Mouse (Mus musculus) megakaryocyte, adult 5-6 weeks (primary cell): ENCODE data around the gene Nynrin. TPM values are rescaled to one million over a fixed set of nuclear protein-coding genes. Genes with fewer than 3 reads are reported as not detected.

Experiments used
- ATAC-seq: 2 replicates; pipeline ENCODE4 v1.8.0; 2016; ENCODE audit warnings: mild to moderate bottlenecking, inconsistent platforms; ENCODE audit not compliant: poor library complexity, severe bottlenecking
- total RNA-seq, 2 experiments: library from RNA; stranded (forward) in 1 of 2; stranded (reverse) in 1 of 2; fragments of 153-499, 151-499 nt in 1 of 2; fragments of 221-1000, 200-1000 nt in 1 of 2; gene quantifications; 2 replicates each; pipeline versions ENCODE4 v1.2.3 to v1.2.4; 2015 to 2017

Gene Nynrin
- total RNA-seq, 2 experiments from 2014 or later: 1.4 to 1.6 TPM

DNA sequence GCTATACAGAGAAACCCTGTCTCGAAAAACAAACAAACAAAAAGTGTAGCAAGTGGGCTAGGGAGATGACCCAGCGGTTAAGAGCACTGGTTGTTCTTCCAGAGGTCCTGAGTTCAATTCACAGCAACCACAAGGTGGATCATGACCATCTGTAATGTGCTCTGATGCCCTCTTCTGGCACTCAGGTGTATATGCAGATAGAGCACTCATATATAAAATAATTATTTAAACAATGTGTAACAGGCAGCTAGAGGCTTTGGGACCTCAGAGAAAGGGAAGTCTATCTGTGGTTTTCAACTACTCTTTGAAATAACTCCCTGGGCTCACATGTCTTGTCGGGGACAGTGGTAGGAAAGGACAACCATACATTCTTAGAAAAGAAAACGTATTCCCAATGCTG, 15.1 kb upstream of the Nynrin start:
- ATAC-seq: no peak; the same call in 1 of the 2 replicates

DNA sequence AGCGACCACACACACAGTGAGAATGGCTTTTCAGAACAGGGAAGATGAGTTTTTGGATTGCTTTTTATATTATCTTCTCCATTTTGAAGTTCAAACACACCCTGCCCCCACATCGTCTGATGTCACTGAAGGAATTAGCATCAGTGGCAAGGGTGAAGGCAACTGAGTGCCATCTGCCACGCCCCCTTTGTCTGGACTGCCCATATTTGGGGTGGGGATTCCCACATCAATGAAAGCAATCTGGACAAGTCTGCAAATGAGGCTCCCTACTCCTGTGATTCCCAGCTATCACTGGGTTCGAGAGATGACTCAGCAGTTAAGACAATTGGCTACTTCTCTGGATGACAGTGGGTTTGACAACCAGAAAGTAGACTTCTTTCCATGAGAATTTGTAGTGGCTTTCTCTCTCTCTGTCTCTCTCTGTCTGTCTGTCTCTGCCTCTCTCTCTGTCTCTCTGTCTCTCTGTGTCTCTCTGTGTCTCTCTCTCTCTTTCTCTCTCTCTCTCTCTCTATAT, 12.9 kb upstream of the Nynrin start:
- ATAC-seq: no peak

DNA sequence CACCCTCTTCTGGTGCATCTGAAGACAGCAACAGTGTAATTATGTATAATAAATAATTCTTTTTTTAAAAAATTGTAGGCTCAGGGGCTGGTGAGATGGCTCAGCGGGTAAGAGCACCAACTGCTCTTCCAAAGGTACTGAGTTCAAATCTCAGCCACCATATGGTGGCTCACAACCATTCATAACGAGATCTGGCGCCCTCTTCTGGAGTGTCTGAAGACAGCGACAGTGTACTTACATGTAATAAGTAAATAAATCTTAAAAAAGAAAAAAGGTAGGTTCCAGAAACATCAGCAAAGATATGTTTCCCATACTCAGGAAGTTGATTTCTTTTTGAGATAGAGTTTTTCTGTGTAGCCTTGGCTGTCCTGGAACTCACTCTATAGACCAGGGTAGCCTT, 11.0 kb upstream of the Nynrin start:
- no peak for ATAC-seq

DNA sequence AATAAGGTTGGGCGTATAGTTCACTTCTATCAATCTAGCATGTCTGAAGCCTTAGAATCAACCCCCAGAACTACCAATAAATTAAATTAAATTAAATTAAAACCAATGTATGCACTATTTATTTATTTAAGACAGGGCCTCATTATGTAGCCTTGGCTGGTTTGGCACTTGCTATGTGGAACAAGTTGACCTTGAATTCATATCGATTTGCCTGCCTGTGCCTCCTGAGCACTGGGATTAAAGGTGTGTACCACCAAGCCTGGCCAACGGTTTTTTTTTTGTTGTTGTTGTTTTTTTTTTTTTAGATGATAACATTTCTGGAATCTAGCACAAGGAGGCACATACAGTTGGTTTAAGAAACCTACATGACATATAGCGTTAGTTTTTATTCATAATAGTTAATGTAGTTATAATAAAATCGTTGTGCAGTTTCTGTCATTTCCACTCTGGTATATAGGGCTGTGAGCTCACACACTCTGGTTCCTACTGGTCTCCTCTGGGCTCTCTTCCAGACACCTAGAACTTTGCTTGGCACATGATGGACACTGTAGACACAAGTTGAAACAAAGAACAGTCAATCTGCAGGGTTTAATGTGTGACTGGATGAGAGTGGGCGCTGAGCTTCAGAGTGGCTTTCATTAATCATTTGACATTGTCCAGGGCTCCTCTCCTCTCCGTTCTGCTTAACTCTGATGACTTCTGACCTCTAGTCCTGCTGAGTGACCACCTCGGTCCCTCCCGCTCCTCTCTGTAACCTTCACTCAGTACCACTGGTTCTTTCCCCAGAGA, 8.1 kb upstream of the Nynrin start:
- no peak for ATAC-seq

DNA sequence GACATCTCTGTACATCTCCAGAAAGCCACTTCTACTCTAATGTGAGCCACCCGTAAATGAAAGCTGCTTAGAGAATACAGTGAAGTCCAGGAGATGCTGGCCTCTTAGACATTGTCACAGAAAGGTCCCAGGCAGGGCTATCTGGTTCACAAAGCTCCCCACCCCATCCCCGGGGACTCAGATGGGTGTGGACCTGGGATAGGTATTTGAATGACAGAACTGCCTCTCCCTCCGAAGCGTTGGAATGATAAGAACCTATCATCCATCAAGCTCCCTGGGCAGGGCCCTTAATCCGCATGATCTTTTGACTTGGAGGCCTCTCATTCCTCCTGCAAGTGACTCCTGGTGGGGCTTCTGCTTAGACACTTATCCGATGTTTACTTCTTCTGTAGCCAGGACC, 2.9 kb upstream of the Nynrin start:
- ATAC-seq: no peak

DNA sequence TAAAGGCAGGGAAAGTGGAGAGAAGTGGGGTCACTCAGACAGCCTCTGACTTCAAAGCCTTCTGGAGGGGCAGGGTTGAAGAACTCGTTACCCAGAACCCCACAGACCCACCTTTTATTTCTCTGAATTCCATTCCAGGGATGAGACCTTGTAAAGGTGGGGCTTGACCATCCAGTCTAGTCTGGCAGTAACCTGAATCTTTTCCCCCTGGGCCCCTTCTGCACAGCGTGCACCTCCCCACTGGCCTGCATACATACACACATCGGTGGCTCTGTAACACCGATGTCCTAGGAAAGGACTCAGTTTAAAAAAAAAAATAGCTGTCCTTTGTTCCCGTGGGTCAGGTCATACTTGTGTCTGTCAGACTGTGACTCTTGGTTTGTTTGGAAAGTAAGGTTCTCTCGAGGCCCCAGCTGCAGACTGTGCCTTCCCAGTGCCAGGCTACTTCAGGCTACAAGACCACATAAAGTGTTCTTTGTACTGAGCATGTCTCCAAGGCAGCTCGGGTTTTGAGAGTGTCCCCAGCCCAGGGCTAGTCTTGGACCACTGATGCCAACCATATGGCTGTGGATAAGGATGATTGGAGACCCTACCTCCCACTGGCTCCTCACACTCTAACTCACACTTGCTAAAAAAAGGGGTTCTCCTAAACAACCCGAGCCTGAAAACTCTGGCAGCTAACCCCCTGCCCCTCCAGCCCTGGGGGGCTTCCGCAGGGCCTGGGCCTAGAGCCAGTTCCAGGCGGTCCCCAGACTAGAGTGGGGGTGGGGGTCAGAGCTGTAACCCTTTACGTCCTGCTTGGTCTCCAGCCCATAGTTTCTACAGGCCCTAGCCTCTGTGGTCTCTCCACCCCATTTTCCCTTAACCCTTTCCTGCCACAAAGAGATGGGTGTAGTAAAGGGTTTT, 911 bp upstream of the Nynrin start:
- ATAC-seq: no peak

DNA sequence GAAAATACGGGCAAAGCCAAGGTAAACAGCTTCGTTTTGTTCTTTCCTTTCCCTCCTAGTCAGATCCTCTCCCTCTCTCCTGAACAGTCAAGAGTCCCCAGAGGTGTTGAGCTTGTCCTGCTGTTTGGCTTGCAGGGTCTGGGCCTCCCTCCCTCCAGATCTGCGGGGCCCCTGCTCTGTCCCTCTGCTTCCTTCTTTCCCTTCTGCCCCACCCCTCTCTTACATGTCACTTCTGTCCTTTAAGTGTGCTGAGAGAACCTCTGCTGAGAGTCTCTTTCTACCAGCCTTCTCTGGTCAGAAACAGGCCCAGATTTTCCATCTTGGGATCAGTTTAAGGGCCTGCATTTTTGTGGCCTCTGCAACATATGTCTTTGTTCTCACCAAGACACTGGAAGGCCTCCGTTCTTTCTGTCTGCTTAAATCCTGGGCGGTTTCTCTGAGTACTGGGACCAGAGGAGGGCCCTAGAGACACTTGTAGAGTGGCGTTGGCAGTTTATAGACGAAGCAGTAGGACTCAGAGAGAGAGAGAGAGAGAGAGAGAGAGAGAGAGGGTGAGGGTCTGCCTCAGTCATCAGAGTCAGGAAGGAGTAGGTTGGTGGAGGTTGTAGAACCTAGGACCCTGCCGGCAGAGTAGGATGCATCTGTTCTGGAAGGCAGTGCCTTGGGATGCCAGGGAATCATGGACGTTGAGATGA, 743 bp downstream of the Nynrin start:
- ATAC-seq: peak; percentile 82

DNA sequence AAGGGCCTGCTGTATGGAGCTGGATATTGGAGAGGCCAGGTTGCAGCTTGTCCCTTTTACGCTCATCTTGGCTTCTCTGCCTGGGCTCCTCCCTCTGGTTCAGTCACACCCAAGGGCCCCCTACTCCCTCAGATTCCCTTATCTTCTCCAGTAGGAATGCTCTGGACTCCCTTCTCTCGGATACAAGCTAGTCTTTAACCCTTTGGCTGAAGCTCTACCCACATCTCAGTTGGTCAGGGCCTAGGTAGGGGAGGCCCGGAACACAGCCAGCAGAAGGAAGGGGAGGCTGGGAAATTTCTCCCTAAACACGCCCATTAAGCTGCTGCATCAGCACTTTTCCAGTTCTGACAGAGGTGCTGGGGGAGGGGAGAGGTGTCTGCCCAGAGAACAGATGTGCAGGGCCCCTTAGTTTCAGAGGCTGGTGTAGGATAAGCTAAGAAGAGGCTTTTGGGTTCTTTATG, 1.3 kb downstream of the Nynrin start:
- no peak for ATAC-seq

DNA sequence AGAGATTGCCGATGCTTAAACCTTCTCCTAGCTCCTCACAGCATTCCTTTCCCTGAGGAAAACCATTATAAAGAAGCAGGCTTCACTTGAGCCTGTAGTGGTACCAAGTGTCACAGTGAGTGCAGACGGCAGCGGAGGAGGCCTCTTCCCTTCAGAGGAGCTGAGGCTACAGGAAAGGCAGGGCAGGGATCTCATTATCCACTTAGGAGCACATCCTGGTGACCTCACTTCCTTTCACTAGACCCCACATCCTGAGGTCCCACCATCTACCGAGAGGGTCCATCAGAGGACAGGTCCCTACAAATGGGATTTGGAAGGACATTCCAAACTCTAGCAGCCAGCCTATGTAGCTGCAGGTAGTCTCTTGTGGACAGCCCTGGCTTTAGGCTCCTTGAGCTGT, 3.8 kb downstream of the Nynrin start:
- ATAC-seq: no peak

DNA sequence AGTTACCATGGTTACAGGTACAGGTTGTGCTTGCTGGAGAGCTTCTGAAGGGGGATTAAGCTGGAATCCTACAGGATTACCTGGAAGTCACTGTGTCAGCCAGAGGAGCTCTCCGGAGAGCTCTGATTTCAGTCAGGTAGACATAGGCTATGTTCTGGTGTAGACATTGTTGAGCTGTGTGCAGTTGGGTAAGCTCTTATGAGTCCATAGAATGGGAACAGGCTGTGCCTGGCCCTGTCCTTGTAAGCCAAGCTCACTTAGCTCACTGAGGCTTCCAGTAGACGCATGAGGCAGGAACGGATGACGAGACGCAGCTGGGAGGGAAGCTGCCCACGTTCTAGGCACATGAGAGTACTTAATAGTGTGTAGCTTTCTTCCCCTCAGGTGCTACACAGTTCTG, 8.4 kb downstream of the Nynrin start:
- ATAC-seq: no peak

DNA sequence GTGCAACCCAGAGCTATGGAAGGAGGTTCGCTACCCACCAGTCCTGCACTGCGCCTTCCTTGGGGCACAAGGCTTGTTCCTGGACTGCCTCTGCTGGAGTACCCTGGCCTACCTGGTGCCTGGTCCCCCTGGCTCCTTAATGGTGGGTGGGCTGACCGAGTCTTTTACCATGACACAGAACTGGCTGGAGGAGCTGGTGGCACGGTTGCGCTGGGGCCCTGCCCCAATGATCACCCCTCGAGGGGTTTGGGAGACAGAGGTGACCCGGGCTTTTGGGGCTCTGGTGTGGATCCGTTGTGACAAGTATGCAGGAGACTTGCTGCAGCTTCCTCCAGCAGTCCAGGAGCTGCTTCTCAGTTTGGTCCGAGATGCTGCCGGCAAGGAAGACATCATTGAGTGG, 9.2 kb downstream of the Nynrin start:
- no peak for ATAC-seq

DNA sequence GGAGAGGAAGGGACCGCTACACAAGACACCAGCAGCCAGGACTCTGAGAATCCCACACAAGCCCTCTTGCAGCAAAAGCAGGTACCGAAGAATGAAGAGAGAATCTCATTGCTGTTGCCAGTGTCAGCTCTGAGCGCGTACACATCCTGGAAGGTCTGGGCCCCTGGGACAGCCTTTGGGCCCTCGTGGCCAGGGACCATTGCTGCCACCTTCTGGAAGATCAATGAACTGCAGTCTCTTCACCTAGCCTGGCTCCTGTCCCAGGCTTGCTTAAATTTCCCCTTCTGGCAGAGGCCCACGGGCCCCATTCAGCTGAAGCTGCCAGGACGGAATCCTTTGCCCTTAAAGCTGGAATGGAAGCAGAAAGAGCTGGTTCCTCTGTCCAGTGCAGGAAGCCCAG, 10.0 kb downstream of the Nynrin start:
- peak; percentile 93 for ATAC-seq

DNA sequence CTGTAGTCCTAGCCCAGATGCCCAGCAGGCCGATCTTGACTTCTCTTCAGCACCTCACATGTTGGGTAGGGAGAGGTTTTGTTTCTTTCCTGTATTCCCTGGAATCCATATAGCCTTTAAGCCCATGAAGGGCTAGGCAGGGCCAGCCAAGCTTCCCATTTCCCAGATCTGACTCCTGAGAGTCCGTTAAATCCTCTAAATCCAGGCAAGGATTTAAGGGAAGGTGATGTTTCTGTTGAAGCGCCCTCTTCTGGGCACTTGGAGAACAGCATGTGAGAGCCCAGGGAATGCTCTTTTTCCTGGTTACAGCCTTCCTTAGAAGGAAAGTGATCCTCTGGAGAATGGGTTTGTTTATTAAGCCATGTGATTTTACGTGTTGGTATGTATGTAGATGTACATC, 13.2 kb downstream of the Nynrin start:
- 0 out of 2 replicates have a peak, but pooled peaks have one; percentile 34 for ATAC-seq

DNA sequence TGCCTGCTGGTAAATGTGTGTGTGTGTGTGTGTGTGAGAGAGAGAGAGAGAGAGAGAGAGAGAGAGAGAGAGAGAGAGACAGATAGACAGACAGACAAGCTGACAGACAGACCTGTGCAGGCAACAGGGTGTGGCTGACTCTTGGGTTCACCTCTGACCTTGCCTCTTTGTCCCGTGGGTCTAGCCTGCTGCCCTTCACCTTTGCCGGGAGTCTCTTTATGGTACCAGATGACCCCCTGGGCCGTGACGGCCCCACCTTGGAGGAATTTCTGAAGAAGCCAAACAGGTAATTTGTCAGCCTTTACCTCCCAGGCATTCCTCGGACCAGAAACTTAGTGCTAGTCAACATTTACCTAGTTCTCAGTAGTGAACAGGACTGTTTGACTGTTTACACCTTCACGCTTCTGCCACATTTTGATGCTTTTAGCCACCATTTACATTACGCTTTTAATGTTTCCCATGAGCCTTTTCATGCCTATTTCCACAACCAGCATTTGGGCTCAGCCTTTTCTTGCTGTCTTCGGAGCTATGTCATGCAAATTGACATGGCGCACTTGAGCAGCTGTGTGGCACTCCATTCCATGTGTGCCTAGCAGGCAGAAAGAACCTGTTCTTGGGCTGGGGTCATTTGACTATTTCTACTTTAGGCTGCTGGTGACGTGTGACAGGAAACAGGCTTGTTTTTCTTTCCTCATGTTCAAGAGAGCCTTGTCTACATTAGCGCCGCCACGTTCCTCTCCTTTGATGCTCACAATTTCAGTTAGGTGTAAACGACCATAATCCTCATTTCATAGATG, 14.6 kb downstream of the Nynrin start:
- no peak for ATAC-seq

DNA sequence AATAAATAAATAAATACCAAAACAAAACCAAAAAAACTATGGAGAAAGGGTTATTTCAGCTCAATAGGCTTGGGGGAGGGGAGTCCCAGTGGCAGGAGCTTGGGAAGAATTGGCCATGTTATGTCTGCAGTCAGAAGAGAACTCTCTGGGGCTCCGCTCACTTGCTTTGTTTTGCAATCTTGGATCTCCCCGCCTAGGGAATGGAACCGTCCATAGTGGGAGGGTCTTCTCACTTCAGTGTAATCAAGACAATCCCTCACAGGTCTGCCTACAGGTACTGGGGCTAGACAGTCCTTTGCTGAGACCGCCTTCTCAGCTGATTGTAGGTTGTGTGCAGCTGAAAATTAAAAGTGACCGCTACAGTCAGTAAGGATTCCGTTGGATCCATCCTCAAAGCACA, 15.7 kb downstream of the Nynrin start:
- ATAC-seq: no peak

DNA sequence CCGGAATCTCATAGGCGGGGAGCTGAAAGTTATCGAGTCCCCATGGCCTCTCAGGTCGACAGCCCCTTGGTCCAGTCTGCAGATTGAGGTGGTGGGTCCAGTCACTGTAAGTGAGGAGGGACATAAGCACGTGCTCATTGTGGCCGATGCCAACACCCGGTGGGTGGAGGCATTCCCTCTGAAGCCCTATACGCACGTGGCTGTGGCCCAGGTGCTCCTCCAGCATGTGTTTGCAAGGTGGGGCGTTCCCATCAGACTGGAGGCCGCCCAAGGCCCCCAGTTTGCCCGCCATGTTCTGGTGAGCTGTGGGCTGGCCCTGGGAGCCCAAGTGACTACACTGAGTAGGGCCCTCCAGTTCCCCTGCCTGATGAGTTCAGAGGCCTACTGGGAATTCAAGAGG, 18.2 kb downstream of the Nynrin start:
- ATAC-seq: no peak

DNA sequence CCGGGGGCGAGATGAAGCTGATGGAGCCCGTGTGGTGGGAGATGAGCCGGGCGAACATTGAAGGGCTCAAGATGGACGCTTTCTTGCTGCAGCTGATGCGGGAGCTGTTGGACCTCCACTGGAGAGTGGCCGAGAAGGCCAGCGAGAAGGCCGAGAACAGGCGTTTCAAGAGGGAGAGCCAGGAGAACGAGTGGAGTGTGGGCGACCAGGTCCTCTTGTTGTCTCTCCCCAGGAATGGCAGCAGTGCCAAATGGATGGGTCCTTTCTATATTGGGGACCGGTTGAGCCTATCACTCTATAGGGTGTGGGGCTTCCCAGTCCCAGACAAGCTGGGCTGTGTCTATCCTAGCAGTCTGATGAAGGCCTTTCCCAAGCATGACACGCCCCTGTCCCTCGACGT, 18.7 kb downstream of the Nynrin start:
- ATAC-seq: no peak

DNA sequence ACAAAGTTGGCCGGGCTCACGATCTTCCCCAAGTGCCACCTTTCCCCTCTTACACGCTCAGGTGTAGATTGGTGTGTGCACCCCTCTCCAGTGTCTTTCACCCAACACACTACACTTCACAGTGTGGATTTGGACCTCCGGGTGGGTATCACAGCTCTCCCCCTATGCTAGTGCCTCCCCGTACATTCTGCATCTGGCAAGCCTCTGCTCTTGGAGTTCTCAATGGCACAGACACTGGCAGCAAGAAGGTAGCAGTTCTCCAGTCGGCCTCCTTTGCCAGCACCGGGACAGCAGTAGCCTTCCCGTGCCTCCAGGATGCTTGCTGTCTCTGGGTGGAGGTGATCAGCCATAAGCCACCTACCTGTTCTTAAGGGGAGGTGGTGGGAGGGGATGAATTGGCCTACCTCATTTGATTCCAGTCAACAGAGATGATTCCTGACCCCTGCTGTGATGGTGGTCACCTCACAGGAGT, 19.5 kb downstream of the Nynrin start:
- no peak for ATAC-seq

DNA sequence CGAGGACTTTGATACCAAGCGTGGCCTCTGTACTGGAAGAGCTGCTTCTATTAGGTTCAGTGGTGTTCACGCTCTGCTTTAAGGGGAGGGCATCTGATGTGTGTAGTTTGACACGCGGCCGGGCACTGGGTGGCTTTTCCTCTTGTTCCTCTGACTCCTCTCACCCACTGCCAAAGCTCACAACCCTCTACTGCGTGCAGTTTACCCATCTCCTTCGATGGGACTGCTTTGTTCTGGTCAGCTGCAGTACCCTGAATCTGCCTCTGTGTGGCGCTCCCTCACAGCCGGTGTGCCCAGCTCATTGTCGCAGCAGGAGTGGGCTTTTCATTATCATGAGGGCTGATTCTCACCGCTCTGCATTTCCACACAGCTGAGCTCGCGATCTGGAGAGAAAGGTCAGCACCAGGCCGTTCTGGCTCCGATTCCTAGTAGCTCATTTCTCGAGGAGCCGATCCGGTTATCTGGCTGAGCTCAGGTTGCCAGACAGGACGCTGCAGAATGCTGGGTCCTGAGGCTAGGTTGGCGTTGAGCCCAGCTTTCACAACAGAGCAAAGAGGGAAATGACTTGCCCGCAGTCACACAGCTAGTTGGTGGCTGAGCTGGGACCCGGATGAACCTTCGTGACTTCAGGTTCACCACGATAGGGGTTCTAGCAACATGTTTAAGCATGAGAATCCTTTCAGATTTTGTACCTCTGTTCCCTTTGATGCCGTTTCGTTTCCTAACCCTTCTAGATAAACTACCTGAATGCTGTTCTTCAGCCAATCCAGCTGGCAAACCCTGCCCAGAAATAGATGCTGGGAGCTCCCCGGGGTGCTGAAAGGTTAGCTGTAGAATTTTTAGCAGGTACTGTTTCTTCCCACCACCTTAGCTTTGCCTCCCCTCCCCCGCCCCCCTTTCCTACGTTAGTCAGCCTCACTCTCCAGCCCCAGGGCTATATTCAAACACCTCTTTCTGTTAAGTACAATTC, 20.2 kb downstream of the Nynrin start:
- ATAC-seq: peak; percentile 94
